Mouse (Mus musculus) B cell, adult 2 months (primary cell): ENCODE results near the gene Col18a1.
A peak's percentile ranks its signal among the peaks of the same experiment; 100 is the strongest.

Experiments
- DNase-seq, 2 experiments: peaks; one replicate each; pipeline ENCODE4 v3.0.0; 2022

Col18a1 gene

DNA sequence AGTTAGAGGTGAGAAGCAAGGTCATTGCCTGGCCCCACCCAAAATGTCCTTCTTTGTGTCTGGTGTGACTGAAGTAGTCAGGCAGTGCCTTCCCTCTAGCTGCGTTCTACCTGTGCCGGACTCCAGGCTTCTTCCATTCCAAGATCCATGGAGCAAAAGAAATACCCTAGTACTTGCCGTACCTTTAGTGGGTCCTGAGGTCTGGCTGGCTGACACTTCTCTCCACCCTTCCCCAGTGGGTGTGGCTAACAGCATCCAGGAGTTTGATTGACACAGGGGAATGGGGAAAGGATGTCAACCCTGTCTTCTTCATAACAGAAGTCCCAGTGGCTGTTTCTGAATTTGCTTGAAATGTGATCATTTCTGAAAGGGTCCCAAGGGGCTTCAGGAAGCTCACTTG, 117.7 kb downstream of the Col18a1 start:
- DNase-seq: no peak

- no peak for DNase-seq
Measured at GRCm38 (mm10) chr10:77048196-77048595, 118.2 kb downstream of the Col18a1 start.

DNA sequence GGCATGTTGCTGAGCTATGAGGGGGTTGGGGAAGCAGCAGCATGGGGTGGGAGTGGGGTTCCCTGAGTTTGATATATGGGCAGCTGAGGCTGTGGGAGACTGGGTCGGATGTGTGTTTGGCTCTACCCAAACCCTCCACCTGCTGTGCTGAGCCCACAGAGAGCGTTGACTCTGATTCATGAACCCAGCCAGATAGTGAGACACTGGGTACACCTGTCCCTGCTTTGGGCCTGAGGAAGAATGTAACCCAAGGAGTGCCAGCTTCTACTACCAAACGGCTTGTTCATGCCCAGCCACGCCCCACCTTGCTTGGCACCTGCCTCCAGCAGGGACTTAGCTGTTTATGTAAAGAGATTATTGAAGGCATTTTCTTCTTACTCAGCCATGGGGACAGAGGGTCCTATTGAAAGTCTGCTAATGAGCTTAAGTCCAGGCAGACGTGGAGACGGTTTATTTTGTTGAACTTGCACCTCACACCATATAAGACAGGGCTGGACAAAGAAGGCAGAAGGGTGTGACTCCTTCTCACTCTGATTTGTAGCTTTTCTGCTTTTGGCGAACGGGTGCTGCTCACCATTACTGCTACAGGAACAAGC, 127.7 kb downstream of the Col18a1 start:
- no peak for DNase-seq

DNA sequence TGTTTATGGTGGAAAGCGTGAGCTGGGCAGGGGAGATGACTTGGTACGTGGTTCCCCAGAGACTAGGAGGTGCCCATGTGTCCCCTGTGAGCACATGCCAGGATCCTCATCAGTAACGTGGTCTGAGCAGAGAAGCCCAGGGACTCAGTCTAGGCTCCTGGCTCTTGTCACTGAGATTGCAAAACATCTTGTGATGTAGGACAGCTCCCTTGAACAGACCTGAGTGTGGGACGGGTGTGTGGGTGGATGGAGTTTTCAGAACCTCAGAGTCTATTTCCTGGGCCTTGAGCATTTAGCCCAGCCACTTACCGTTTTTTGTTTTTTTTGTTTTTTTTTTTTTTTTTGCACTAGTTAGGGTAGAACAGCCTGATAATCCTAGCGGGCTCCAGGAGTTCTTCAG, 130.9 kb downstream of the Col18a1 start:
- no peak for DNase-seq

DNA sequence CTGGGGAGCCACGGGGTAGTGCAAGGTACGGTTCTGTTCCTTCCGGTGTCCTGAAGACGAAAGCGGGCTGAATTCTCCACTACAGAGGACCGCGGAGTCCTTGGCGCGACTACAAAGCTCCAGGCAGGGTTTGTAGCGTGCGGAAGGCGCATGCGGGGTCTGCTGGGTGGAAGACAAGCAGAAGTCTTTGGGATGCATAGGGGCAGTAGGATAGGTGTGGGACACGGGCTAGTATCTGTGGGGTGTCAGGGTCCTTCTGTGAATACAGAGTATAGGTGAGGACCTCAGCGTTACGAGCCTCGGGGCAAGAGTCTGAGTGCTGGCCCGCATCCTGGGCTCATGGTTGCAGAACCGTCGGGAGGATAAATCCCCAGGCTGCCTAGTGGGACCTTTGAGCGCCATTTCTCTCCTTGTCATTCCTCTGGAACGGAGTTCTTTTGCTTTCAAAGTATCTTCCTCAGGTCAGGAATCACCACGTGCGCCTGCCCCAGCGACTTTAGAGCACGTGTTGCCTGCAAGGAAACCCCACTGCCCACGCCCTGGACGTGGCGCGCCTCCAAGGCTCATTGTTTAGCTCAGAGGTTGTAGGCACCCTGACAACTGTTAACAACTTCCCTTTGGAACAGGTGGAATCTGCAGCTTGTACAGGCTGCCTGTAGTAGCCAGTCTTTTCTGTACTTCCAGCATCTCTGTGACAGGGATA, 132.9 kb downstream of the Col18a1 start:
- peak in 1 of 2 experiments; percentile 31 for DNase-seq

DNA sequence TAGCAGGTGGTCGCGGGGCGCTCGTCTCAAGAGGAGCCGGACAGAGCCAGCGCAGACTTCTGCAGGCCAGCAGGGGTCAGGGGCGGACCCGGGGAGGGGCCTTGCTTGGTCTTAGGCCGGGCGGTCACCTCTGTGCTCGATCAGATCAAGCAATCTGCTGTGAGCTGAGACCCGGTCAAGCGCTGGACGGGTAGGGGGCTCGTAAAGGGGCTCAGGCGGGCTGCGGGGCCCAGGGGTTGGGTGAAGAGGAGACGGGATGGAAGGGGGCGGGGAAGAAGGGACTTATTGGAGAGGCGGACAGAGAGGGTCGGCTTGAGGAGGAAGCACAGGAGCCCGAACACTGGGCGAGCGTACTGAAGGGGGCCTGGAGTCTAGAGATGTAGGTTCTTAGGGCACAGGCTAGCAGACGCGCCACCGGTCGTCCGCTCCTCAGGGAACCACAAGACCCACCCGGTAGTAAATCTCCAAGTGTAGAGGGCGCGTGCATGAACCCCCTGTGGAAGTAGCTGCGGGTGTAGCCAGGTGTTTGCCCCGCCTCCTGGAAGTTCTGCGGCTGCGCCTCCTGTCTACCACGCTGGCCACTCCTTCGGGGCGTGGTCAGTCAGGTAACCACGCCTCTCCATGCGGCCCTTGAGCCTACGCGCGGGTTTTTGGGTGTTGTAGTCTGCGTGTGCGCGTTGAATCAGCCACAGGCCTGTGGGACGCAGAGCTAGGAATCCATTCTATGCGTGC, 133.6 kb downstream of the Col18a1 start:
- DNase-seq: peak; percentile 98

DNA sequence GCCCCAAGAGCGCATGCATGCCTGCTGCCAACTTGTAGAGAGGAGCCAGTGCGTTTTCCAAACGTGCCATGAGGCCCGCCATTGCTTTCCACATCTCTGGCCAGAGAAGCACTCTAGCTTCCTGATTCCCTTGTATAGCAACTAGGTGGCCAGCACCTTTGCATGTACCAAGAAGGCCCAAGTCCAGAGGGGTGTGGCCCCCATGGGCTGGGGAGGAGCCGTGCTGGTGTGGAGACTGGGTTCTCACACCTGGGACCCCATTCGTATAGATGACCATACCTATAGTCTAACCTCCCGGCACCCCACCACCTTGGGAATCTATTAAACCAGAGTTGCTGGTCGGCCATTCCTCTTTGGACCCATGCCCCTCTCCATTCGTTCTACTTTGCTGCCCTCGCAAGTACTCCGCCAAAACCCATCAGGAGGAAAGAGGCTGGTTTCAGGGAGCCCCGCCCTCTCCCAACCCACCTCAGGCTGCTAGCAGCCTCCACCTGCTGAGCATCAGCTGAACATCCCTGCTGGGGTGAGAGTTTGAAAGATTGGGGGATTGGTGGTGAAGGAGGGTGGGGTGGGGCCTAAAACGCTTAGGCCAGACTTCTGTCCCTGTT, 134.5 kb downstream of the Col18a1 start, which contains the start of gene Slc19a1:
Slc19a1 (plus strand) TSS at position 474 of the 608 bp plus-strand sequence.
- DNase-seq: no peak

DNA sequence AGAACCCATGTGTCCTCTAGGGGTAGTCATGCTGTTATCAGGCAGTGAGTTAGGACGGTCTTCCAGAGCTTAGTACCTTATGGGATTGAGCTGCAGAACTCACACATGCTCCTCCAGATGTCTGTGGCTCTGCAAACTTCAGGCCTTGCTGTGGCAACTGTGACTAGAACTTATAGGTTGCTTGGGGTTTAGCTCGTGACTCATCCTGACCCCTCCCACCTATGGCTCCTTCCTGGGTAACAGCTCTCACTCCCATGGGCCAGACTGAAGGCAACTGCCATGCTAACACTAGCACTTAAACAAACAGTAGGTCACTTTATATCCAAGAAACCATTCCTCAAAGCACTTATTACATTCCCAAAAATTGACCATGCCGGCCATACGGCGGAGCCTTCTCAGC, 135.7 kb downstream of the Col18a1 start:
- DNase-seq: no peak

DNA sequence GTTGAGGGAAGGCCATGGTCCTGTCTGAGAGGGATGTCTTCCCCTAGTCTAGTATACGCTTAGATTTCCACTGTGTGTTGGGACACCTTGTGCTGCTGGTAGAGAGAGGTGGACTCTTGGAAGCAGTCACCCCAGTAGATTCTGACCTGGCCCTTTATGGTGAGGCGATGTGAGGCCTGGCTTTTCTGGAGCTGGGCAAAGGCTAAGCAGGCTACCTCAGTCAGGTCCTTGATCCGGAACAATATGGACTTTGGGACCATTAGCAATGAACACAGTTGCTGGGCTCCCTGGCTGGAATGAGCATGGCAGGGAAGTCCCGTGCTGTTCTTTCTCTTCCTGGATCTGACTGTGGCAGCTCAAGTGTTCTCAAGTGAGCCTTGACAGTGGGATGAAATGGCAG, 136.6 kb downstream of the Col18a1 start:
- no peak for DNase-seq

DNA sequence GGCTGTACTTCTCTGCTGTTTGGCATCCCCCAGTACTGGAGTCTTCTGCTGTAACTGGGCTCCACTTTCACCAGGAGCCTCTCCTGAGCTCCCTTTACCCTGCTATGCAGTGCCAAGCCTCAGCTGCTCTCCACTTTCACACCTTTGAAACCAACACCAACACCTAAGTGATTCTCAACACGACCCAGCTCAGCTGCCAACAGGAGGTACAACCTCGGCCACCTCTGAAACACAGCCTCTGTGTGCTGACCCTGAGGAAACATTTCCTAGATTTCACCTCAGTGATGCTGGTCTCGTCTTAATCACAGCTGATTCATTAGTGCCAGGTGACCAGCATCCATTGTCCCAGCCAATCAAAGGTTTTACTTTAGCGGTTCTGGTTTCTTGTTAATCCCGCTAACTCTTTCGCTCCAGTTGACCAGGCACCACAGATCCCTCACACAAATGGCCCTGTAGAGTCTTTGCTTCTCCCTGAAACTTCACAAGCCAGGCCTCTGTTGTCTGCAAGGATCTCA, 137.5 kb downstream of the Col18a1 start:
- DNase-seq: no peak

- DNase-seq: no peak
Measured at GRCm38 (mm10) chr10:77026944-77027343, 139.4 kb downstream of the Col18a1 start.

DNA sequence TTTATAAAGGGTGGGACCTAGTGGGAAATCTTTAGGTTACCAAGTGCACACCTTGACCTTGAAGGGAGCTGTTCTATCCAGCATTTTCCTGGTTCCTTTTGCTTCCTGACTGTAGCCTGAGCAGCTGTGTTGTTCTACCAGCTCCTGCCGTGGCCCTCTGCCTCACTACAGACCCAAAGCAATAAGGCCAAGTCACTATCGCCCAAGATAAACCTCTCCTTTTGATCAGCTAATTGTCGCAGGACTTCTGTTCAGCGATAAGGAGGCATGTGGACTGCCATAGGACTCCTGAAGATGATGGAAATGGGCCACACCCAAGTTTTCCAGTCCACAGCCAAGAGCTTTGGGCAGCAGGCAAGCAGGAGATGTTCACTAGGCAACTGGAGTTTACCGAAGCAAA, 142.1 kb downstream of the Col18a1 start:
- no peak for DNase-seq

DNA sequence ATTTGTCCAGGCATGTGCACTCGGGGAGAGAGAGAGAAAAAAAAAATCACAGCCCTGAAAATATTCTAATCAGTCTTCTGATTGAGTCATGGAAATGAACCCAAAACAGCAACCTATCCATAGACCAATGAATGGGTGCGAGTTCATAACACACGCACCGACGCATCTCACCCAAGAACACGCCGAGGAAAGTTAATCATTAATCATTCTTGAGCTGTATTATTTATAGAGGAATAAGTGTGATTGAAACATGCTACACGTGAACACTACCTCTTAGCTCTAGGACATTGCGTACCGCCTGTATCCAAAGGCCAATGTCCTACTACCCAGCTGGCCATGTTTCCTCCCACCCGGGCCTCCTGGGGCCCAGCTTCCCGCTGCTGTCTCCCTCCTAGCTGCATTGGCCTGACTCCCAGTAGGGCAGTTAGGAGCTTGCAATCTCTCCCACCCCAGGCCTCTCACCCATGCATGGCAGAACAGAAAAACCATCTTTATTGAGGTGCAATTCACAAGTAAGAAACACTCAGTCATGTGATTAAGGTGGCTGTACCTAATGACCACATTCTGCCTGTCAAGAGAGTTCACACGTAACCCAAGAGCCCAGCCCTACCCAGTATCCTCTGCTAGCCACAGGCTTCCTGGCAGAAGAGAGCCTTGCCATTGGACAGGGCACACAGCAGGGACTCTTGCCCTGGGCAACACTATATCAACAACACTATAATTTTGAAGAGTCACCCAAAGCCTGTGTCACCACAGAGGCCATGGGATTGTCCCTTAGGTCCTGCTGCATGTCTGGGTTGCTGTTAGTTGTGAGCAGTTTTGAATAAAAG, 143.8 kb downstream of the Col18a1 start:
- DNase-seq: no peak

- peak; percentile 81 to 83 for DNase-seq
Measured at GRCm38 (mm10) chr10:77021399-77022052, 144.8 kb downstream of the Col18a1 start.

GRCm38 (mm10) chr10:77017662-77018061, 148.7 kb downstream of the Col18a1 start:
- DNase-seq: no peak

- no peak for DNase-seq
Measured at GRCm38 (mm10) chr10:77017061-77017460, 149.3 kb downstream of the Col18a1 start.

- DNase-seq: no peak
Measured at GRCm38 (mm10) chr10:77016499-77016898, 149.8 kb downstream of the Col18a1 start.

DNA sequence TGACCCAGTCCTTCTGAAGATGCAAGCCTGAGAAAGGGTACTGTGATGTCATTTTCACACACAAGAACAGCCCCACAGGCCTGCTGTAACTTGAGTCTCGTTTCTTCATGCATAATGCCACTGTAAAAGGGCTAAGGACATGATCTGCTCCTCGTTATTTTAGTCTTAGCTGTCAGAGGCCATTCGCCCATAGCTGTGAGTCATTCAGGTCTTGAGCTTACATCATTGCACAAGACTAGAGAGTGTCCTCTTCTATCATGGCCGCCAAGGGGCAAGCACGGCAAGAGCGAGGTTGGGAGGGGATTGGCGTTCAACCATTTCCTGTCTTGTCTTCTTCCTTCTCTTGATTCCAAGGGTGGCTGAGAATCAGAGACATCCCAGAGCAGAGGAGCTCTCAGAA, 150.3 kb downstream of the Col18a1 start:
- DNase-seq: no peak

- DNase-seq: no peak
Measured at GRCm38 (mm10) chr10:77011681-77012080, 154.7 kb downstream of the Col18a1 start.

DNA sequence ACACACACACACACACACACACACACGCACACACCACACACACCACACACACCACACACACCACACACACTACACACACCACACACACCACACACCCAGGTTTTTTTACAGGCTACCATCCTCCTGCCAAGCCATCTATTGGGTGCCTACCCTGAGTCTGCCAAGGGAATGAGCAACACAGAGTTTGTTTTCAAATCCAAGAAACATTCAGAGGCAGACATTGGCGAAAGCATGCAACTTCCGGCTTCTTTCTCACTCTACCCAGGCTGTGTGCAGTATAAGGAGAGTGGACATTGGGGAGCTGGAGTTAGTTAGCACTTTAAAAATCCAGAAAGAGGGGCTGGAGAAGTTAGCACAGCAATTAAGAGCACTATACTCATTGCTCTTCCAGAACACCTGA, 157.7 kb downstream of the Col18a1 start:
- DNase-seq: no peak

DNA sequence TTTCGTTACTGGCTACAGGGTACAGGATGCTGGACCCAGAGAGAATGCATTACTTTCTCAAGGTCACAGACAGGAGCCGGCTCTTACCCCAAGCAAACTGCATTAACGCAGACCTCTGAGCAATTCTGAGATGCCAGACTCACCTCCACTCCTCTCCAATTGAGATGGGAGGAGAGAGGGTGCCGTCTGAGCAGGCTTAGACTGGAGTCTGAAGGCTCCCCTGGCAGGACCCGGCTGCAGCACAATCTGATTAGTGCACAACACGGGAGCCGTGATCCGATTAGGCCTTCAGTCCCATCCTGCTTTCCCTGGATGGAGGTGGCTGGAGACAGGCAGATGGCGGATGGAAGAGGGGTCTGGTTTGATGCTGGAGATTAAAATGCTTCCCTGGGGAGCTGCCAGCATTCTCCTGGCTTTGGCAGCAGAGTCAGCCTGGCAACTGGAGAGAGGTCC, 158.2 kb downstream of the Col18a1 start:
- no peak for DNase-seq
